Mouse (Mus musculus) olfactory bulb, adult 2 months (tissue): ENCODE measurements at regions not wholly inside any gene's neighbourhood (a gene's known extent, or its start where the extent isn't known, plus 50 kb on each side); places are given as distances from the start of the nearest gene placed in this dataset.

Source experiments
- CTCF ChIP-seq: fragments of 200-500 bp; IDR thresholded peaks from 2 replicates; pipeline ENCODE4 v1.5.1; 2012; ENCODE audit warnings: low read depth, mild to moderate bottlenecking, low read length, moderate library complexity; ENCODE audit not compliant: insufficient read depth
- POLR2A ChIP-seq: fragments of 200-500 bp; IDR thresholded peaks from 2 replicates; pipeline ENCODE4 v1.6.1; 2012; ENCODE audit warnings: mild to moderate bottlenecking, low read depth, low read length, moderate library complexity; ENCODE audit not compliant: insufficient read depth

GRCm38 (mm10) chr5:74794726-74795125 lies 92.0 kb upstream of the Lnx1 start:
- TF ChIP-seq CTCF (no peak), POLR2A (no peak)
